Mouse (Mus musculus) midbrain, embryonic 16.5 days (tissue): ENCODE results near the gene Trp53rkb. TPM values are rescaled to one million over a fixed set of nuclear protein-coding genes. Genes with fewer than 3 reads are reported as not detected.

Source experiments
- ATAC-seq: fragments of 200-750 bp; cut with Nextera tagmentation; 2 replicates; pipeline ENCODE4 v1.8.0; 2017; ENCODE audit warnings: moderate TSS enrichment
- H3K27ac ChIP-seq: fragments of 300-500 bp; sonication (generic); 2 replicates; pipeline ENCODE4 v1.5.1; 2014; ENCODE audit warnings: mild to moderate bottlenecking, low read length, mixed read lengths
- H3K27me3 ChIP-seq: fragments of 300-500 bp; sonication (generic); 2 replicates; pipeline ENCODE4 v1.6.1; 2014; ENCODE audit warnings: low read depth, low read length, mixed read lengths; ENCODE audit not compliant: control insufficient read depth, insufficient read depth
- H3K36me3 ChIP-seq: fragments of 300-500 bp; sonication (generic); 2 replicates; pipeline ENCODE4 v1.6.1; 2014; ENCODE audit warnings: mild to moderate bottlenecking, low read length, moderate library complexity, mixed read lengths; ENCODE audit not compliant: control insufficient read depth, insufficient read depth
- H3K4me1 ChIP-seq: fragments of 300-500 bp; sonication (generic); 2 replicates; pipeline ENCODE4 v1.6.1; 2014; ENCODE audit warnings: mild to moderate bottlenecking, low read length, mixed read lengths; ENCODE audit not compliant: control insufficient read depth, insufficient read depth
- H3K4me2 ChIP-seq: fragments of 300-500 bp; sonication (generic); 2 replicates; pipeline ENCODE4 v1.6.1; 2014; ENCODE audit warnings: mild to moderate bottlenecking, low read length, mixed read lengths
- H3K4me3 ChIP-seq: fragments of 300-500 bp; sonication (generic); 2 replicates; pipeline ENCODE4 v1.5.1; 2014; ENCODE audit warnings: low read depth, mild to moderate bottlenecking, low read length, moderate library complexity, mixed read lengths
- H3K9ac ChIP-seq: fragments of 300-500 bp; sonication (generic); 2 replicates; pipeline ENCODE4 v1.6.1; 2014; ENCODE audit warnings: low read depth, low read length, mixed read lengths
- H3K9me3 ChIP-seq: fragments of 300-500 bp; sonication (generic); replicated peaks from 2 replicates; pipeline ENCODE4 v1.6.1; 2014; ENCODE audit warnings: mild to moderate bottlenecking, low read length, mixed read lengths; ENCODE audit not compliant: control insufficient read depth, poor library complexity, severe bottlenecking
- WGBS: fragments of 180-500 bp; shearing (Covaris S2); extraction: QIAGEN DNeasy Blood & Tissue Kit; methylation state at CpG from one replicate; pipeline ENCODE4 v1.1.7; 2014; 5-methylcytosine and 5-hydroxymethylcytosine counted together
- polyA plus RNA-seq: library from polyadenylated mRNA; unstranded; fragments of >200 nt; fragmentation: Nextera tagmentation; extraction: Ambion mirVana; gene quantifications from 2 replicates; pipeline ENCODE4 v1.2.1, GENCODE M21; 2015

Gene Trp53rkb
- polyA plus RNA-seq, 1 experiment from 2014 or later, result 8.8 TPM

DNA sequence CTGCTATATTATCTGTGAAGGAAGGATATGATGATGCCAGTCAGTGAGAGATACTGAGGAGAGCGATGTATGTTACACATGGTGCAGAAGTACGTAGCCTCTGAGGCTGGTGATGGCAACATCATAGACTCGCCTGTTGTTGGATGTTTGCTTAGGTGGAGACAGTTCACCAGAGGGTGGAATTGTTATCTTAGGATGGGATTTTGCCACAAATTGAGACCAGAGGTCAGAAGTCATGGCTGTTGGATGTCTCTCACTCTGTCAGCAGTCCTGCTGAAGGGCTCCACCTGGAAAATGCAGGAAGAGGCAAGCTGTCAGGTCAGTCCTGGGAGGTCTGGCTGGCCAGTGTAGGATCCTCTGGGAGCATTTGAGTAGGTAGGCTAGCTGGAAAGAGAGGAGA, 29.1 kb downstream of the Trp53rkb start:
- Histone ChIP-seq H3K27ac (no peak overlapping the region), H3K9me3 (no peaks in the 10 kb centered on the region), H3K36me3 (no peaks in the 10 kb centered on the region), H3K4me3 (no peak overlapping the region), H3K9ac (no peak overlapping the region), H3K4me1 (no peaks in the 10 kb centered on the region), H3K27me3 (no peaks in the 10 kb centered on the region), H3K4me2 (no peak overlapping the region)
- 96% methylated on average over 3 of the region's 3 CpGs for WGBS
- no peak for ATAC-seq

DNA sequence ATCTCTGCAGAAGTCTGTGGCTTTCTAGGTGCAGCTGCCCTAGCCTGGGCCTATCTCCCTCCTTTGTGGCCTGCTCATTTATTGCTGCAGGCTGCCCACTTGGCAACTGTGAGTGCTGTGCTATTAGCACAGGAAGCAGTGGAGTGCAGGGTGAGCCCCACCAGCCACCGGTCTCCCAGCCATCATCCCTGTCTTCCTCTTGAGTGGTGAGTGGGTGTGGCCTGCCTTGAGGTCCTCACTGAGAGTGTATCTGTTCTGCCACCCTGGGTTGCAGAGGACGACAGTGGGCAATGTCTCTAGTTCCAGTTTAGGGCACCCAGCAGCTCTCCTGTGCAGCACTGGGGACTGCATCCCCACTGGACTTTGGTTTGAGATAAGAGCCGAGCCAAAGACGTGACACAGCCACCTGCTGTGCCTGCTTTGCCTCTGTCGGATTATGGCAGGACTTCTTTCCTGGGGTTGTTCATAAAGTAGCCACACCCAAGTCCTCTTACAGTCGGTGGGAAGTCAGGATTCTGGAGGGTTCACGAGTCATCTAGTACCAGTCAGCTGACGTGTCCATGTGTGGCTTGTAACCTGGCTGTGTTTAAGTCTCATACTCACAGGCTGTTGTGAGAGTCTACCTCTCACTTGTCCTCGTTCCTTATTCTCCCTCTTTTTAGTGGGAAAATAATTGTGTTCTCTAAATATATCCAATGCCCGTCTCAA, 29.9 kb downstream of the Trp53rkb start:
- no peaks in the 10 kb centered on the region for H3K4me1 ChIP-seq
- H3K9ac ChIP-seq, result no peak overlapping the region
- H3K36me3 ChIP-seq, result no peaks in the 10 kb centered on the region
- no peak overlapping the region for H3K27ac ChIP-seq
- WGBS, result 70% methylated on average over 10 of the region's 10 CpGs
- no peak for ATAC-seq
- no peak overlapping the region for H3K4me3 ChIP-seq
- no peak overlapping the region for H3K4me2 ChIP-seq
- H3K9me3 ChIP-seq, result no peaks in the 10 kb centered on the region
- no peaks in the 10 kb centered on the region for H3K27me3 ChIP-seq

GRCm38 (mm10) chr2:166822901-166823300, 30.6 kb downstream of the Trp53rkb start:
- no peak overlapping the region for H3K27ac ChIP-seq
- 68% methylated on average over 2 of the region's 2 CpGs for WGBS
- no peaks in the 10 kb centered on the region for H3K9me3 ChIP-seq

GRCm38 (mm10) chr2:166824386-166824785, 32.1 kb downstream of the Trp53rkb start:
- no peaks in the 10 kb centered on the region for H3K27me3 ChIP-seq
- WGBS, result 90% methylated on average over 5 of the region's 5 CpGs
- no peak overlapping the region for H3K4me3 ChIP-seq
- no peaks in the 10 kb centered on the region for H3K4me1 ChIP-seq
- H3K36me3 ChIP-seq, result no peaks in the 10 kb centered on the region; the same call in 1 of the 2 replicates
- H3K9ac ChIP-seq, result no peak overlapping the region
- H3K4me2 ChIP-seq, result no peak overlapping the region
- no peak for ATAC-seq
- H3K9me3 ChIP-seq, result no peaks in the 10 kb centered on the region
- H3K27ac ChIP-seq, result no peak overlapping the region

More at GRCm38 (mm10) chr2:166822901-166823300, 30.6 kb downstream of the Trp53rkb start:
- H3K27me3 ChIP-seq, result no peaks in the 10 kb centered on the region
- ATAC-seq, result no peak
- H3K4me1 ChIP-seq, result no peaks in the 10 kb centered on the region
- H3K9ac ChIP-seq, result no peak overlapping the region
- H3K4me3 ChIP-seq, result no peak overlapping the region
- no peaks in the 10 kb centered on the region for H3K36me3 ChIP-seq
- H3K4me2 ChIP-seq, result no peak overlapping the region

DNA sequence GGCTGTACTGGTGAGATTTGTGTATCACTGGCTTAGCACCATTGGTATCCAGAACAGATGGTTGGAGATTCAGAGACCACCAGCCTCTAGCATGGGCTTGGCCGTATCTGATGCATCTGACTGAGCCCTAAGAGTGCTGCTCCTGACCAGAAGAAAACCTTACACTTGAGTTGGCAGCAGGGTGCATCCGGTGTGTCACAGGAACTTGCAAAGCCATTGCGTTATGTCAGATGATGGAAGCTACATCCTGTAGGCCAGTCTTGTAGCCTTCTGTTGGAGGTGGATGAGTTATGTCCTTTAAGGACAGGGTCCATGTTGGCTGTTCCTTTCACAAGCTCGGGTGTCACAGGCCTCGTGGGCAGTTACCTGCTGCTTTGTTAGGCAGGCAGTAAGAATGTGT, 32.7 kb downstream of the Trp53rkb start:
- Histone ChIP-seq H3K4me1 (no peaks in the 10 kb centered on the region), H3K4me2 (no peak overlapping the region), H3K9me3 (no peaks in the 10 kb centered on the region), H3K27ac (no peak overlapping the region), H3K27me3 (no peaks in the 10 kb centered on the region), H3K9ac (no peak overlapping the region), H3K36me3 (no peaks in the 10 kb centered on the region; the same call in 1 of the 2 replicates), H3K4me3 (no peak overlapping the region)
- WGBS, result 95% methylated on average over 5 of the region's 5 CpGs
- no peak for ATAC-seq

GRCm38 (mm10) chr2:166826491-166827224, 34.3 kb downstream of the Trp53rkb start:
- WGBS, result 91% methylated on average over 8 of the region's 8 CpGs
- Histone ChIP-seq H3K27me3 (no peaks in the 10 kb centered on the region), H3K4me3 (no peak overlapping the region)

GRCm38 (mm10) chr2:166828306-166828705, 36.0 kb downstream of the Trp53rkb start:
- no peak overlapping the region for H3K4me2 ChIP-seq
- no peak for ATAC-seq
- H3K4me3 ChIP-seq, result no peak overlapping the region
- no peaks in the 10 kb centered on the region; the same call in 1 of the 2 replicates for H3K36me3 ChIP-seq
- H3K9ac ChIP-seq, result no peak overlapping the region
- H3K9me3 ChIP-seq, result no peaks in the 10 kb centered on the region
- 91% methylated on average over 12 of the region's 12 CpGs for WGBS
- no peak overlapping the region for H3K27ac ChIP-seq
- H3K4me1 ChIP-seq, result no peaks in the 10 kb centered on the region
- H3K27me3 ChIP-seq, result no peaks in the 10 kb centered on the region

More at GRCm38 (mm10) chr2:166826491-166827224, 34.3 kb downstream of the Trp53rkb start:
- Histone ChIP-seq H3K4me2 (no peak overlapping the region), H3K9ac (no peak overlapping the region), H3K36me3 (no peaks in the 10 kb centered on the region; the same call in 1 of the 2 replicates), H3K27ac (no peak overlapping the region), H3K9me3 (no peaks in the 10 kb centered on the region), H3K4me1 (no peaks in the 10 kb centered on the region)
- ATAC-seq, result no peak

GRCm38 (mm10) chr2:166830350-166830749, 38.0 kb downstream of the Trp53rkb start:
- Histone ChIP-seq H3K27ac (no peak overlapping the region), H3K4me3 (no peak overlapping the region), H3K4me1 (no peaks in the 10 kb centered on the region), H3K36me3 (no peaks in the 10 kb centered on the region; the same call in 1 of the 2 replicates), H3K9ac (no peak overlapping the region), H3K4me2 (no peak overlapping the region), H3K27me3 (no peaks in the 10 kb centered on the region), H3K9me3 (no peaks in the 10 kb centered on the region)
- 86% methylated on average over 5 of the region's 5 CpGs for WGBS
- no peak for ATAC-seq

- Histone ChIP-seq H3K4me2 (no peak overlapping the region), H3K9ac (no peak overlapping the region), H3K27me3 (no peaks in the 10 kb centered on the region), H3K4me1 (no peaks in the 10 kb centered on the region), H3K27ac (no peak overlapping the region), H3K36me3 (no peaks in the 10 kb centered on the region; the same call in 1 of the 2 replicates), H3K4me3 (no peak overlapping the region), H3K9me3 (no peaks in the 10 kb centered on the region)
- WGBS, result 93% methylated on average over 2 of the region's 2 CpGs
- no peak for ATAC-seq
Observed at GRCm38 (mm10) chr2:166834091-166834490, 41.8 kb downstream of the Trp53rkb start.
